Mouse (Mus musculus) neural tube, embryonic 11.5 days (tissue): ENCODE results near the gene Gm15737. TPM values are rescaled to one million over a fixed set of nuclear protein-coding genes. Genes with fewer than 3 reads are reported as not detected.

ENCODE experiments used
- ATAC-seq: fragments of 200-750 bp; cut with Nextera tagmentation; 2 replicates; pipeline ENCODE4 v1.8.0; 2017; ENCODE audit warnings: moderate number of reproducible peaks, mild to moderate bottlenecking, moderate TSS enrichment, moderate library complexity; ENCODE audit not compliant: insufficient read depth, low FRiP score, low TSS enrichment
- DNase-seq: peaks from one replicate; pipeline ENCODE4 v3.0.0-alpha.2; 2015; ENCODE audit warnings: low spot score
- H3K27ac ChIP-seq: fragments of 300-500 bp; sonication (generic); 2 replicates; pipeline ENCODE4 v1.5.1; 2014; ENCODE audit warnings: low read depth, mild to moderate bottlenecking, low read length
- H3K27me3 ChIP-seq: fragments of 300-500 bp; sonication (generic); 2 replicates; pipeline ENCODE4 v1.6.1; 2014; ENCODE audit warnings: mild to moderate bottlenecking, low read length, mixed read lengths; ENCODE audit not compliant: control insufficient read depth, insufficient read depth
- H3K36me3 ChIP-seq: fragments of 300-500 bp; sonication (generic); 2 replicates; pipeline ENCODE4 v1.6.1; 2014; ENCODE audit warnings: mild to moderate bottlenecking, low read length, moderate library complexity, mixed read lengths; ENCODE audit not compliant: control insufficient read depth, insufficient read depth
- H3K4me1 ChIP-seq: fragments of 300-500 bp; sonication (generic); 2 replicates; pipeline ENCODE4 v1.6.1; 2014; ENCODE audit warnings: low read length, mixed read lengths; ENCODE audit not compliant: control insufficient read depth, insufficient read depth
- H3K4me2 ChIP-seq: fragments of 300-500 bp; sonication (generic); 2 replicates; pipeline ENCODE4 v1.6.1; 2014; ENCODE audit warnings: low read depth, mild to moderate bottlenecking, moderate library complexity
- H3K4me3 ChIP-seq: fragments of 300-500 bp; sonication (generic); 2 replicates; pipeline ENCODE4 v1.5.1; 2014; ENCODE audit warnings: low read depth, low read length
- H3K9ac ChIP-seq: fragments of 300-500 bp; sonication (generic); 2 replicates; pipeline ENCODE4 v1.6.1; 2014; ENCODE audit warnings: mild to moderate bottlenecking, low read length
- H3K9me3 ChIP-seq: fragments of 300-500 bp; sonication (generic); 2 replicates; pipeline ENCODE4 v1.6.1; 2016; ENCODE audit warnings: low read length; ENCODE audit not compliant: control insufficient read depth
- WGBS: fragments of 180-500 bp; shearing (Covaris S2); extraction: QIAGEN DNeasy Blood & Tissue Kit; methylation state at CpG from one replicate; pipeline ENCODE4 v1.1.7; 2014; 5-methylcytosine and 5-hydroxymethylcytosine counted together
- polyA plus RNA-seq: library from polyadenylated mRNA; unstranded; fragments of >200 nt; fragmentation: Nextera tagmentation; extraction: Ambion mirVana; gene quantifications from 2 replicates; pipeline ENCODE4 v1.2.1, GENCODE M21; 2014

Gm15737 gene
- polyA plus RNA-seq, 1 experiment from 2014 or later: not detected

DNA sequence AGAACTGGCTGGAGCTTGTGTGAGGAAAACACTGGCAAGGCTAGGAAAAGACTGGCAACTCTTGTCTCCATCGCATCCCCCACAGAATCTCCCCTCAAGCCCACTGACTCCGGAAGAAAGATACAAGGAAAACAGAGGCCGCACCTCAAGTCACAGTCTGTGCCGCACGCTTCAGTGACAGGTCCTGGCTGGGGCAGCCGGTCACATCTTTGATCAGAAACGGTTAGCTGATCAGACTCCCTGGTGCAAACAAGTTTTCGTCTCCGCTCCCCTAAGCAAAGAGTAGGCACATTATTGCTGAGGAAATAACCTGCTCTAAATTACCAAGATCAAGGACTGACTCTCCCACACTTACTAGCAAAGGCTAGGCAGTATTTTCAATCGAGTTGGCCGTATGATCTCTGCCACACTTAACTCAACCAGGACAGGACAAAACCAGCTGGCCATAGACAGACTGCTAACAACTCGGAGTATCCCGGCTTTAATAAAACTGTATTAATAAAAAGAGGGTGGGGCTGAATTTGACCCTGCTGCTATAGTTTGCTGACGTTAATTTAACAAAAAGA is 10.6 kb downstream of the Gm15737 start:
- Histone ChIP-seq H3K27me3 (no peaks in the 10 kb centered on the region), H3K9me3 (no peaks in the 10 kb centered on the region), H3K36me3 (no peaks in the 10 kb centered on the region), H3K4me1 (no peaks in the 10 kb centered on the region), H3K27ac (no peak overlapping the region), H3K4me3 (no peak overlapping the region), H3K4me2 (no peak overlapping the region), H3K9ac (no peak overlapping the region)
- no peak for ATAC-seq
- 84% methylated on average over 14 of the region's 14 CpGs for WGBS
- DNase-seq: no peak

DNA sequence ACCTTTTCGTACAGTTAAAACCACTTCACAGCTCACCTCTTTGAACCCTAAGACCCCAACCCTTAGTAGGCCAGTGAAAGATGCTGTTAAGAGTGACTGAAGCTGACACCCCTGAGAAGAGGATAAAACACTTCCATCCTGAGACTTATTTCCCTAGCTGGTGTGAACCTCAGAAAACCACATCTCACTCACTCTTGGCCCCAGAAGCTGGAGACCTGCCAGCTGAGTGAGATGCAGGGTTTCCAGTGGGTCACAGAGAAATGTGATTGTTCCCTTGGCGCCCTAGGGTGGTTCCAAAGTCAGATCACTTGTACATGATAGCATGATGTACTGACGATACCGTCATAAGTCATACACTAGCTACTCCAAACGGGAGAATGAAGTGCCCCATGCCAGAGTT is 13.3 kb downstream of the Gm15737 start:
- Histone ChIP-seq H3K27ac (no peak overlapping the region), H3K4me1 (no peaks in the 10 kb centered on the region), H3K9ac (no peak overlapping the region), H3K4me3 (no peak overlapping the region), H3K27me3 (no peaks in the 10 kb centered on the region), H3K4me2 (no peak overlapping the region), H3K9me3 (no peaks in the 10 kb centered on the region), H3K36me3 (no peaks in the 10 kb centered on the region)
- WGBS: 83% methylated on average over 5 of the region's 5 CpGs
- ATAC-seq: no peak
- DNase-seq: no peak

DNA sequence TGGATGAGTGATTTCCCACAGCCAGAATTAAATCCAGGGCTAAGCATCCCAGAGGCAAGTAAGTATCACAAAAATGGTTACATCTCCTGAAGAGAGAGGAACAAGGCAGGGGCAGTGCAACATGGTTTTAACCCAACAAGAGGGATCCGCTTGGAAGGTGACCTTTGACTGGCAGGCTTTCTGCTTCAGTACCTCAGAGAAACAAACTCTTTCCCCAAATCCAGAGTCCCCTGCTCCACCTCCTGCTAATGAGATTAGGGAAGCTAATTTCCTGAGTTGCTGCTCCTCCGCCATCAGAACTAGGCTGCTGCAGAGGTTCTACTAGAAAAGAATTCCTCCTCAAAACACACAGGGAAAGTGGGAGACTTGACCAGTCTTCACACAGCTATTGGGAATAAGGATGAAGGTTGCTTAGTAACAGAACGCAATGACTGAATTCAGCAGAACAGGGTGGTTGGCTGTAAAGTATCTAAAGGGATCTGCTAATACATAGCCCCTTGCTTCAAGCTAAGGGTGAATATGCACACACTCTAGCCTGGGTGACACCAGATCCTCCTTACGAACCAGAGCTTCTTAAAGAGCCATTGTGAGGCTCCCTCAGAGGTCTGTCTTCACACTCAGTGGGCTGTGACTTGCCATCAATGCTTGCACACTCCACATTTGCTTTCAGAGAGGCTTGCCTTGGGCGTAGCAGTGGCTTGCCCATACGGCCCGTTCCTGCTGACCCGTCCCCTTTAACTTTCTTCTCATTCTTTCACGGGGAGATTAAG is 14.2 kb downstream of the Gm15737 start:
- no peak overlapping the region for H3K4me2 ChIP-seq
- no peak overlapping the region for H3K4me3 ChIP-seq
- WGBS: 60% methylated on average over 9 of the region's 9 CpGs
- no peaks in the 10 kb centered on the region for H3K36me3 ChIP-seq
- no peaks in the 10 kb centered on the region for H3K4me1 ChIP-seq
- H3K27ac ChIP-seq: no peak overlapping the region
- no peak for ATAC-seq
- H3K9ac ChIP-seq: no peak overlapping the region
- DNase-seq: no peak
- H3K27me3 ChIP-seq: no peaks in the 10 kb centered on the region
- no peaks in the 10 kb centered on the region for H3K9me3 ChIP-seq

DNA sequence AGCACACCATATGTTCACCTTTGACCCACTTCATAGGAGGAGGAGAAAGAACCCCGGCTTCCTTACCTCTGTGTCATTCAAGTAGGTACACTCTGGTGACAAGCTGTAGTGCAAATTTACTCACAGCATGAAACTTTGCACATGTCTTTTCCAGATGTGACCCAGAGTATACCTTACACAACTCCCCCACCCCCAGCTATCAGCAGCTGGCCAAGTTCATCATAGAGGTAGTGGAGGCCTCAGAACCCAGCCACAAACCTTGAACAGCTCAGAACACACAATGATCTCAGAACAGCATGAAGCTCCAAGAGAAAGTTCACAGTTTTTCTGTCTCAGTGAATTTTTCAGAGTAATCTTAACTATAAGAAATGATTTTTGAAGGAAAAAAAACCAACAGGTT is 22.4 kb downstream of the Gm15737 start:
- Histone ChIP-seq H3K9ac (no peak overlapping the region), H3K4me1 (no peaks in the 10 kb centered on the region), H3K27me3 (no peaks in the 10 kb centered on the region), H3K9me3 (no peaks in the 10 kb centered on the region), H3K27ac (no peak overlapping the region), H3K4me2 (no peak overlapping the region), H3K36me3 (no peaks in the 10 kb centered on the region), H3K4me3 (no peak overlapping the region)
- ATAC-seq (no peak), DNase-seq (no peak)
- WGBS: 55% methylated on average over 1 of the region's 1 CpGs

DNA sequence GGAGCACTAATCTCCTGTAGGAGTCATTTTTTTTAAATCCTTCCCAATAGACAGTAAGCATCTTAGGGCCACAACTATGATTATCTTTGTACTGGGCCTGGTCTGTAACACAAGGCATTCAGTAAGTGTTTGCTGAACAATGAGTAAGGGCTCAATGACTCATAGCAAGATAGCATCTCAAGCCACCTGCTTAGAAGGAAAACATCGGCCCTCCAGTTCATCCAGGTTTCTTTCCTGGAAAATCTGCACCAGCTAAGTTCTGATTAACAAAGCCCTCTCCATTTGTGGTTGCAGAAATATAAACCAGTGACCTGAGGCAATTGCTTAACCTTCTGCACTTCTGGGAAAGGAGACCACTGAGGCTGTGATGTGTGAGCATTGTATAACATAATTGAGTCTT is 34.9 kb downstream of the Gm15737 start:
- no peak overlapping the region for H3K4me2 ChIP-seq
- no peak for DNase-seq

DNA sequence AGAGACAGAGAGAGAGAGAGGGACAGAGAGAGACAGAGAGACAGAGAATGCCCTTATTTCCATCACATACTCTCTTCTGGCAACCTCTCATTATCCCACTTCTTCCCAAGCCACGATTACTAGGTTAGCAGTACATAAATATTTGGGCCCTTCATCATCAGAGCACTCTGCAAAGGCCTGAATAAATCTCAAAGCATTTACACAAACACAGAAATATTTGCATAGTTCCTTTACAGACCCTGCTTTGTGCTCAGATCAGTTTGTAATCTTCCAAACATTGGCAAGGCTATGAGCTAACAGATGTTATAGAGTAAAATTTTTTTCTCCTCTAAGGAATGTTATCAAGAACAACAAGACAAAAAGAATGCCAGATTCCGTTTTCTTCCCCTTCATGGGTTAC is 35.3 kb downstream of the Gm15737 start:
- no peaks in the 10 kb centered on the region for H3K9me3 ChIP-seq
- H3K4me3 ChIP-seq: no peak overlapping the region
- H3K27me3 ChIP-seq: no peaks in the 10 kb centered on the region
- 74% methylated on average over 2 of the region's 2 CpGs for whole genome bisulfite sequencing
- no peak overlapping the region for H3K27ac ChIP-seq
- H3K4me2 ChIP-seq: no peak overlapping the region
- H3K4me1 ChIP-seq: no peaks in the 10 kb centered on the region
- DNase-seq (no peak), ATAC-seq (no peak)
- no peaks in the 10 kb centered on the region for H3K36me3 ChIP-seq
- no peak overlapping the region for H3K9ac ChIP-seq

More for the DNA sequence above, 34.9 kb downstream of the Gm15737 start:
- Histone ChIP-seq H3K9ac (no peak overlapping the region), H3K27ac (no peak overlapping the region), H3K27me3 (no peaks in the 10 kb centered on the region), H3K9me3 (no peaks in the 10 kb centered on the region), H3K4me3 (no peak overlapping the region), H3K4me1 (no peaks in the 10 kb centered on the region), H3K36me3 (no peaks in the 10 kb centered on the region)
- ATAC-seq: no peak
- WGBS: 80% methylated on average over 1 of the region's 1 CpGs

DNA sequence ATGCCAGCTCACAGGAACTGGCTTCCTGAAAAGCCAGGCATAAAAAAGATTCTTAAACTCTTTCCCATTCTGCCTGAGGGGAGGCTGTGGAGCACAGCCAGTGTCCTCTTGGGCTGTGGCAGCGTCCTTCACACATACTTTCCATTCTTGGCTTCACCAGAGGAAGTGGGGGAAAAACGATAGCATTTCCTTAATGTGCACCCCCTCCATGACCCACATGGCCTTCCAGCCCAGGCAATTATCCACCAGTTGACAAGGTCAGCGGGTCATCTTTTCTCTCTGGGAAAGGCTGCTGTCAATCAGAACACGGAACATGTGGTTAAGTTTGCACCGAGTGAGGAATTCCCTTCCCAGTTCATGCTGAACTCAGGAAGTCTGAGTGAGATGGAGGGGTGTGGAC is 36.8 kb downstream of the Gm15737 start:
- Histone ChIP-seq H3K4me2 (no peak overlapping the region), H3K27ac (no peak overlapping the region), H3K27me3 (no peaks in the 10 kb centered on the region), H3K36me3 (no peaks in the 10 kb centered on the region), H3K9me3 (no peaks in the 10 kb centered on the region), H3K4me3 (no peak overlapping the region), H3K9ac (no peak overlapping the region), H3K4me1 (no peaks in the 10 kb centered on the region)
- no peak for ATAC-seq
- WGBS: 40% methylated on average over 5 of the region's 5 CpGs
- no peak for DNase-seq

DNA sequence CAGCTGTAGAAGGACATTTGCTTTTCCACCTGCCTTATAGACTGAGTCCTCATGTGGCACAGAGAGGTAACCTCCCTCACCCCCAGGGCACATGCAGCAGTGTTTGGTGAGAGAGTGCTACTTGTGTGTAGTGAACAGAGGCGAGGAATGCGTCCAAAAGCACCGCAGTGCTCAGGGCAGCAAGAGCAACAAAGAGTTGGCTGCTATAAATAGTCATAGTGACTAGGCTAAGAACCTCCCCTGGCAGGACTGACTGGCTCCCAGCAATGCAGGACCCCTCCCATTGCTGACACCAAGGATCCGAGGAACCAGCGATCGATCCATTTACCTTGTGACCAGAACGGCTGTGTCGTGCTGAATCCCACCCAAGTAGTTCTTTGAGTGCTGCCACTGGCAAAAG is 40.2 kb downstream of the Gm15737 start:
- Histone ChIP-seq H3K9me3 (no peaks in the 10 kb centered on the region), H3K27ac (no peak overlapping the region), H3K4me1 (no peaks in the 10 kb centered on the region), H3K9ac (no peak overlapping the region), H3K4me2 (no peak overlapping the region), H3K36me3 (no peaks in the 10 kb centered on the region), H3K4me3 (no peak overlapping the region), H3K27me3 (no peaks in the 10 kb centered on the region)
- 45% methylated on average over 8 of the region's 8 CpGs for WGBS
- DNase-seq: no peak
- no peak for ATAC-seq

DNA sequence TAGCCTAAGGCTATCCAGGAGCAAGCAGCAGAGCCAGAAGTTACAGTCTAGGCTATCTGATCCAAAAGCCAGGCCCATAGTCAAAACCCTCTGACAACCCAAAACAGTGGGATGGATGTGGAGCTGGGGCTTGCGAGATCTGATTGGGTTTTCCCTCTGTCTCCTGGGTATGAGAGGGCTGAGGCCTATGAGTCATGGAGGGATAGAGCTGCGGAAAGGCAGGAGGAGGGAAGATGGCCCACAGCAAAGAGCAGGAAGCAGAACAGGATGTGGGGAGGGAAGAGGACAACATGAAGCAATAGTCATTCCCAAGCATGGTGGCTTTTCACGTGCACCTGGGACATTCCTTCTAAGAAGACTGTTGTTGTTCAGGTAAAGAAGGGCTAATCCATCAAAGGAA is 41.5 kb downstream of the Gm15737 start:
- no peaks in the 10 kb centered on the region for H3K27me3 ChIP-seq
- H3K4me2 ChIP-seq: no peak overlapping the region
- H3K9ac ChIP-seq: no peak overlapping the region
- no peaks in the 10 kb centered on the region for H3K4me1 ChIP-seq
- DNase-seq (no peak), ATAC-seq (no peak)
- no peaks in the 10 kb centered on the region for H3K9me3 ChIP-seq
- H3K4me3 ChIP-seq: no peak overlapping the region
- H3K36me3 ChIP-seq: no peaks in the 10 kb centered on the region
- 83% methylated on average over 3 of the region's 3 CpGs for WGBS
- no peak overlapping the region for H3K27ac ChIP-seq
